Mouse (Mus musculus) lung, postnatal 4 days (tissue): Measurements from ENCODE around the gene Zfpm1.

ENCODE experiments used
- DNase-seq, 2 experiments: peaks; one replicate each; pipeline ENCODE4 v3.0.0; 2021

Zfpm1 gene

GRCm38 (mm10) chr8:122276308-122276707 is 5.6 kb upstream of the Zfpm1 start:
- no peak for DNase-seq

GRCm38 (mm10) chr8:122277204-122277995 is 4.5 kb upstream of the Zfpm1 start:
- no peak for DNase-seq

- DNase-seq = peak in 1 of 2 experiments; percentile 17
These were observed 1.8 kb upstream of the Zfpm1 start for GRCm38 (mm10) chr8:122280156-122280555.

GRCm38 (mm10) chr8:122280588-122281316 is 1.2 kb upstream of the Zfpm1 start:
- no peak for DNase-seq

- peak; percentile 100 for DNase-seq
These were observed 465 bp upstream of the Zfpm1 start for GRCm38 (mm10) chr8:122281317-122282034.

- DNase-seq = peak; percentile 49 to 63
These were observed 787 bp downstream of the Zfpm1 start for GRCm38 (mm10) chr8:122282501-122283355.

GRCm38 (mm10) chr8:122283356-122284202 is 1.6 kb downstream of the Zfpm1 start:
- peak; percentile 81 to 89 for DNase-seq

GRCm38 (mm10) chr8:122284203-122284658 is 2.3 kb downstream of the Zfpm1 start:
- peak; percentile 66 to 72 for DNase-seq

- DNase-seq = peak; percentile 56 to 72
These were observed 2.8 kb downstream of the Zfpm1 start for GRCm38 (mm10) chr8:122284659-122285261.

- DNase-seq = no peak
These were observed 3.8 kb downstream of the Zfpm1 start for GRCm38 (mm10) chr8:122285727-122286126.

- no peak for DNase-seq
These were observed 5.0 kb downstream of the Zfpm1 start for GRCm38 (mm10) chr8:122286899-122287298.

- DNase-seq = no peak
These were observed 5.8 kb downstream of the Zfpm1 start for GRCm38 (mm10) chr8:122287742-122288141.

GRCm38 (mm10) chr8:122288344-122288743 is 6.4 kb downstream of the Zfpm1 start:
- no peak for DNase-seq

- no peak for DNase-seq
These were observed 9.1 kb downstream of the Zfpm1 start for GRCm38 (mm10) chr8:122291075-122291474.

- DNase-seq = no peak
These were observed 9.6 kb downstream of the Zfpm1 start for GRCm38 (mm10) chr8:122291549-122291948.

- DNase-seq = no peak
These were observed 11.5 kb downstream of the Zfpm1 start for GRCm38 (mm10) chr8:122293484-122293883.

- DNase-seq = peak; percentile 78 to 92
These were observed 12.3 kb downstream of the Zfpm1 start for GRCm38 (mm10) chr8:122294273-122294683.

- DNase-seq = no peak
These were observed 13.4 kb downstream of the Zfpm1 start for GRCm38 (mm10) chr8:122295389-122295788.

- peak; percentile 42 to 67 for DNase-seq
These were observed 14.4 kb downstream of the Zfpm1 start for GRCm38 (mm10) chr8:122296173-122297001.
